Mouse (Mus musculus) embryonic facial prominence, embryonic 10.5 days (tissue): ENCODE measurements around the gene Ccdc106. TPM values are rescaled to one million over a fixed set of nuclear protein-coding genes. Genes with fewer than 3 reads are reported as not detected.
A peak's percentile ranks its signal among the peaks of the same experiment; 100 is the strongest.
"Not testable (repeated sequence)": the region's sequence is repeated elsewhere in the genome, so short reads cannot be mapped to it uniquely, and the experiment has no call there.

ENCODE experiments used
- DNase-seq: peaks from one replicate; pipeline ENCODE4 v3.0.0-alpha.2; 2017; ENCODE audit warnings: low spot score
- H3K27ac ChIP-seq: fragments of 300-500 bp; sonication (generic); replicated peaks from 2 replicates; pipeline ENCODE4 v1.5.1; 2016; ENCODE audit warnings: mild to moderate bottlenecking
- H3K27me3 ChIP-seq: fragments of 300-500 bp; sonication (generic); replicated peaks from 2 replicates; pipeline ENCODE4 v1.6.1; 2016; ENCODE audit warnings: low read depth, mild to moderate bottlenecking; ENCODE audit not compliant: poor library complexity, severe bottlenecking
- H3K36me3 ChIP-seq: fragments of 300-500 bp; sonication (generic); replicated peaks from 2 replicates; pipeline ENCODE4 v1.6.1; 2016; ENCODE audit warnings: mild to moderate bottlenecking, moderate library complexity
- H3K4me1 ChIP-seq: fragments of 300-500 bp; sonication (generic); 2 replicates; pipeline ENCODE4 v1.6.1; 2016
- H3K4me3 ChIP-seq: fragments of 300-500 bp; sonication (generic); 2 replicates; pipeline ENCODE4 v1.5.1; 2016; ENCODE audit warnings: mild to moderate bottlenecking, moderate library complexity
- H3K9me3 ChIP-seq: fragments of 300-500 bp; sonication (generic); 2 replicates; pipeline ENCODE4 v1.6.1; 2016; ENCODE audit warnings: mild to moderate bottlenecking
- WGBS: fragments of 180-500 bp; shearing (Covaris S2); methylation state at CpG from one replicate; pipeline ENCODE4 v1.1.7; 2016; 5-methylcytosine and 5-hydroxymethylcytosine counted together
- polyA plus RNA-seq: library from polyadenylated mRNA; unstranded; fragments of >200 nt; fragmentation: Nextera tagmentation; extraction: Ambion mirVana; gene quantifications from 2 replicates; pipeline ENCODE4 v1.2.1, GENCODE M21; 2016

The Ccdc106 gene
- polyA plus RNA-seq, 1 experiment from 2014 or later: 8.0 TPM

DNA sequence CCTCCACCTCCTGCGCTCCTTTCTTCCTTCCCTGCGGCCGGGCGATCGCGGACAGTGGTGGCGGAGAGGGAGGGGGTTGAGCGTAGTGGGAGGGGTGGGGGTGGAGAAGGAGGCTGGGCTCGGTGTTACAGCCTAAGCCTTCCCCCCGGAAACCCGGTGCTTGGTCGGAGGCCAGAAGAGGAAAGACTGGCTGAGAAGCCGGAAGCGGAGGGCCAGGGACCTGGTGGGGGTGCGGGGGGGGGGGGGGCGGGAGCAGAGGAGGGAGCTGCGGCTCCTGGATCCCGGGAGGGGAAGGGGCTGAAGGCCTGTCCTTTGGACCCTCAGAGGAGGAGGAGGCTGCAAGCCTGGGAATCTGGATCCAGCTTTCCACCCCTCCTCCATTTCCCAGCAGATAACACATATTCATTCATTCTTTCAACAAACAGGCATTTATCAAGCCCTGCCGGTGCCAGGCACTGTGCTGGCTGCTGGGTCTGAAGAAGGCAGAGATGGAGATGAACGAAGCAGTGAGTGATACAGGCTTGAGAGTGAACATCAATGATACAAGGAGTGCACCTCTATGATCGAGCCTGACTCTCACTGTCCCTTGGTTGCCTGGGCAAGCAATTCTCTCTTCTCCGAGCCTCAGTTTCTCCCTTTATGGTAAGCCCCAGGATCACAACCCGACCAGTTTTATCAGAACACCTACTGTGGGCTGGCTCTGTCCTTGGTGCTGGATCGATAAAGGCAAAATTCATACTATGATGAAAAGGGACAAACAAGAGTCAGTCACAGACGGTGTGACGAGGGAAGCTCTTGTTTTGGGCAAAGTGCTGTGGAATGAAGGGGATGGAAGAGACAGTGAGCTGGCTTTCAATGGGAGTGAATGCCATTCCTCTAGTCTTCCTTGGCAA, 24.1 kb upstream of the Ccdc106 start, which contains the start of gene Zfp579:
TSS of gene Zfp579 (minus strand) at position 156 of the 893 bp plus-strand sequence.
- H3K9me3 ChIP-seq: peaks cover 31% of the 10 kb centered on the region
- 5% methylated on average over 21 of the region's 26 CpGs for WGBS
- peaks cover 35% of the 10 kb centered on the region for H3K4me1 ChIP-seq
- H3K4me3 ChIP-seq: peak within 1 kb of the TSS; percentile 77
- peak within 1 kb of the TSS; percentile 87 for H3K27ac ChIP-seq
- H3K36me3 ChIP-seq: peaks cover 34% of the 10 kb centered on the region
- H3K27me3 ChIP-seq: peaks cover 36% of the 10 kb centered on the region
- peak; percentile 94 for DNase-seq

DNA sequence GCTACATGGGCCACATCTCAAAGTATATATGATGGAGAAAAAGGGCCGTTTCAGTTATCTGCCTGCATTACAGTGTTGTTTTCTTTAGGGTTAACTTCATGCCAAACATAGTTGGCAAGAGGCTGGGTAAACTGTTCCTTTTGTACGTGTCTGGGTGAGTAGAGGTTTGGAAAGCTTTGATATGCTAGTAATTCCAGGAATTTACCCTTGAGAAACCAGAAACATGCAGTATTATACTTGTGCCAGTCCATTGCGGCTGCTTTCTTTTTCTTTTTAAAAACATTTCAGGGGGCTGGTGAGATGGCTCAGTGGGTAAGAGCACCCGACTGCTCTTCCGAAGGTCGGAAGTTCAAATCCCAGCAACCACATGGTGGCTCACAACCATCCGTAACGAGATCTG, 23.4 kb upstream of the Ccdc106 start:
- peaks cover 29% of the 10 kb centered on the region for H3K9me3 ChIP-seq
- 72% methylated on average over 8 of the region's 8 CpGs for WGBS
- H3K27me3 ChIP-seq: peaks cover 36% of the 10 kb centered on the region
- H3K27ac ChIP-seq: no peak overlapping the region; the same call in 1 of the 2 replicates
- peaks cover 35% of the 10 kb centered on the region for H3K4me1 ChIP-seq
- peaks cover 27% of the 10 kb centered on the region for H3K36me3 ChIP-seq
- peak overlapping the region; percentile 77 for H3K4me3 ChIP-seq
- DNase-seq: no peak

DNA sequence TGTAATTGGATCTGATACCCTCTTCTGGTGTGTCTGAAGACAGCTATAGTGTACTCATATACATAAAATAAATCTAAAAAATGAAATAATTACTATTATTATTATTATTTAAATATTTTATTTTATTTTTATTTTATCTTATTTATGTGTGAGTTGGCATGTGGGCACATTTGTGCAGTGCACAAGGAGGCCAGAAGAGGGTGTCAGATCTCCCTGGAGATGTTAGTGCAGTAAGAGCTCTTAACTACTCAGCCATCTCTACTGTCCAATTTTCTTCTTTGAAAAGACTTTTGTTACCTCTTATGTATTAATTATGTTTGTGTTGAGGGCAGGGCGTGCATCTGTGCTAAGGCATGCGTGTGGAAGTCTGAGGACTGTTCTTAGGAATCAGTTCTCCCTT, 20.5 kb upstream of the Ccdc106 start:
- Histone ChIP-seq H3K27me3 (peaks cover 7% of the 10 kb centered on the region), H3K4me1 (peaks cover 19% of the 10 kb centered on the region), H3K9me3 (peaks cover 5% of the 10 kb centered on the region; the same call in 1 of the 2 replicates), H3K4me3 (no peak overlapping the region), H3K36me3 (no peaks in the 10 kb centered on the region), H3K27ac (no peak overlapping the region)
- WGBS: 66% methylated on average over 2 of the region's 2 CpGs
- no peak for DNase-seq

DNA sequence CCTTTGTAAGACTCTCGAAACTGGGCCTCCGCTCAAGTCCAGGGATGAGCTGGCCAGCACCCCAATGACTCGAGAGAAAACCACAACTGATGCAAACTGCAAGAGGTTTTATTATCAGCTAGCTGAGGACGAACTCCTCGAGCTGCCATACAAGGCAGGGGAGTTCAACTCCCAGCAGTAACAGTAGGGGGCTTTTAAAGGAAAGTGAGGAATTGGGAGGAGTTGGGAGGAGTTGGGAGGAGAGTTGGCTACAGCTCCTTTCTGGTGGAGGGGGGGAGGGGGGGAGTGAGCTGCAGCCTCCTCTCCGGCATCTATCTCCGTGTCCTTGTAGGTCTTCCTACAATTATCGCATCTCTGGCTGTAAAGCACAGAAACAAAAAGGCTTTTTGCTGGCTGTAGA, 17.5 kb upstream of the Ccdc106 start:
- H3K9me3 ChIP-seq, H3K4me3 ChIP-seq, DNase-seq, H3K27ac ChIP-seq, H3K27me3 ChIP-seq, H3K4me1 ChIP-seq: not testable (repeated sequence)
- H3K36me3 ChIP-seq: peaks cover 22% of the 10 kb centered on the region
- 64% methylated on average over 8 of the region's 8 CpGs for WGBS

DNA sequence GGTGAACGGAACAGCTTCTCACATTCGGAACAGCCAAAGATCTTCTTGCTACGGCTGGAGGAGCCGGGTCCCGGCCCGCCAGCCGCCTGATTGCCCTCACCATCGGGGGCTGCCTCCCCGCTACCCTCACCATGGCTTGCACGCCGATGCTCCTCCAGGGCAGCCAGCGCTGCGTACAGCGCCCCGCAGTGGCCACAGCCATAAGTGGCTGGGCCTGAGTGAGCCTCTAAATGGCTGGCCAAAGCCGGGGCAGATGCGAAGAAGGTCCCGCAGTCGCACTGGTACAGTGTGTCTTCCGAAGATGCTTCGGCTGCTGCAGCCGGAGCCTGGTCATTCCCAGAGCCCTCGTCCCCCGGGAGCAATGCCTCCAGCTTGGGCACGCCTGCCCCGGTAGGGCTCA, 12.1 kb upstream of the Ccdc106 start:
- no peak for DNase-seq
- Histone ChIP-seq H3K36me3 (peaks cover 75% of the 10 kb centered on the region), H3K27me3 (no peaks in the 10 kb centered on the region), H3K4me3 (peak overlapping the region; percentile 26; the same call in 1 of the 2 replicates), H3K27ac (no peak overlapping the region), H3K9me3 (peaks cover 12% of the 10 kb centered on the region; the same call in 1 of the 2 replicates), H3K4me1 (peaks cover 3% of the 10 kb centered on the region)
- WGBS: 93% methylated on average over 26 of the region's 26 CpGs

- peaks cover 11% of the 10 kb centered on the region for H3K4me1 ChIP-seq
- WGBS: 92% methylated on average over 27 of the region's 27 CpGs
- peaks cover 64% of the 10 kb centered on the region for H3K36me3 ChIP-seq
- H3K27ac ChIP-seq: no peak overlapping the region
- no peak for DNase-seq
- peak overlapping the region; percentile 76; the same call in 1 of the 2 replicates for H3K4me3 ChIP-seq
- H3K27me3 ChIP-seq: no peaks in the 10 kb centered on the region
- peaks cover 16% of the 10 kb centered on the region; the same call in 1 of the 2 replicates for H3K9me3 ChIP-seq
These were observed 7.5 kb upstream of the Ccdc106 start for GRCm38 (mm10) chr7:5012681-5013513.

- peak; percentile 98 for DNase-seq
- Histone ChIP-seq H3K4me3 (peak within 1 kb of the TSS; percentile 76), H3K36me3 (peaks cover 52% of the 10 kb centered on the region), H3K27me3 (no peaks in the 10 kb centered on the region), H3K4me1 (peaks cover 15% of the 10 kb centered on the region), H3K9me3 (peaks cover 7% of the 10 kb centered on the region; the same call in 1 of the 2 replicates), H3K27ac (peak within 1 kb of the TSS; percentile 98)
- WGBS: under 1% methylated on average over 42 of the region's 42 CpGs
These were observed 5.9 kb upstream of the Ccdc106 start, which contains the start of the genes Zfp524 and Fiz1 for GRCm38 (mm10) chr7:5014251-5015117. TSS of gene Zfp524 (plus strand) at chr7:5014415. TSS of gene Fiz1 (minus strand) at chr7:5014697.

- H3K36me3 ChIP-seq: peaks cover 43% of the 10 kb centered on the region
- peak within 1 kb of the TSS; percentile 76 for H3K4me3 ChIP-seq
- H3K27ac ChIP-seq: peak within 1 kb of the TSS; percentile 98
- WGBS: under 1% methylated on average over 76 of the region's 76 CpGs
- H3K27me3 ChIP-seq: no peaks in the 10 kb centered on the region
- H3K4me1 ChIP-seq: peaks cover 16% of the 10 kb centered on the region
- peak; percentile 99 for DNase-seq
- peaks cover 7% of the 10 kb centered on the region; the same call in 1 of the 2 replicates for H3K9me3 ChIP-seq
These were observed 5.0 kb upstream of the Ccdc106 start, which contains the start of gene Gm44973 for GRCm38 (mm10) chr7:5015118-5016001. TSS of gene Gm44973 (plus strand) at chr7:5015496.

- Histone ChIP-seq H3K36me3 (peaks cover 36% of the 10 kb centered on the region), H3K27ac (peak overlapping the region; percentile 98), H3K27me3 (no peaks in the 10 kb centered on the region), H3K4me3 (peak overlapping the region; percentile 76), H3K9me3 (peaks cover 7% of the 10 kb centered on the region; the same call in 1 of the 2 replicates), H3K4me1 (peaks cover 19% of the 10 kb centered on the region)
- DNase-seq: no peak
- WGBS: 67% methylated on average over 3 of the region's 3 CpGs
These were observed 4.3 kb upstream of the Ccdc106 start for GRCm38 (mm10) chr7:5016057-5016456.

DNA sequence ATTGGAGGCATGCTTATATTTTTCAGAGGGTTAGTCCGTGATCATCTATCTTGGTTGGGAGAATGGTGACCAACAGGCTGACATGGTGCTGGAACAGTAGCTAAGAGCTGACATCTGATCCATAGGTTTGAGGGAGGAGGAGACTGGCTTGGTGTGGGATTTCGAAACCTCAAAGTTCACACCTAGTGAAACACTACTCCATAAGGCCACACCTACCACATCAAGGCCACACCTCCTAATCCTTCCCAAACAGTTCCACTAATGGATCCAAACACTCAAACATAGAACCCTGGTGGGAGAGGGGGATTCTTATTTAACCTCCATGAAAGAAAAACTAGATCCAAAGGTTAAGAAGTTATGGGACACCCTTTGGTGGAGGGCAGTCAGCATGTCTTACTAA, 3.4 kb upstream of the Ccdc106 start:
- DNase-seq: no peak
- Histone ChIP-seq H3K4me3 (no peak overlapping the region), H3K36me3 (peaks cover 32% of the 10 kb centered on the region), H3K9me3 (peaks cover 7% of the 10 kb centered on the region; the same call in 1 of the 2 replicates), H3K27me3 (no peaks in the 10 kb centered on the region), H3K27ac (no peak overlapping the region), H3K4me1 (peaks cover 28% of the 10 kb centered on the region)
- 96% methylated on average over 2 of the region's 2 CpGs for WGBS

- peaks cover 32% of the 10 kb centered on the region for H3K4me1 ChIP-seq
- no peak for DNase-seq
- no peaks in the 10 kb centered on the region for H3K27me3 ChIP-seq
- peaks cover 32% of the 10 kb centered on the region for H3K36me3 ChIP-seq
- H3K27ac ChIP-seq: no peak overlapping the region
- WGBS: 92% methylated on average over 16 of the region's 16 CpGs
- H3K9me3 ChIP-seq: peaks cover 7% of the 10 kb centered on the region; the same call in 1 of the 2 replicates
- no peak overlapping the region for H3K4me3 ChIP-seq
These were observed 3.0 kb upstream of the Ccdc106 start for GRCm38 (mm10) chr7:5017352-5017751.
